Mouse (Mus musculus): Measurements from ENCODE around the gene Fgf23.

The Fgf23 gene

DNA sequence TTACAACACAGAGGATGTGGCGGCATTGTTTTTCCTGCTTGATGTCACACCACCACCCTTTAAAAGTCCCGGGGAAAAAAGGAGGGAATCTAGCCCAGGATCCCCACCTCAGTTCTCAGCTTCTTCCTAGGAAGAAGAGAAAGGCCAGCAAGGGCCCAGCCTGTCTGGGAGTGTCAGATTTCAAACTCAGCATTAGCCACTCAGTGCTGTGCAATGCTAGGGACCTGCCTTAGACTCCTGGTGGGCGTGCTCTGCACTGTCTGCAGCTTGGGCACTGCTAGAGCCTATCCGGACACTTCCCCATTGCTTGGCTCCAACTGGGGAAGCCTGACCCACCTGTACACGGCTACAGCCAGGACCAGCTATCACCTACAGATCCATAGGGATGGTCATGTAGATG, at the start of gene Fgf23:
TSS of gene Fgf23 (plus strand) at position 86 of the 400 bp plus-strand sequence.
- no peak for DNase-seq (ENCODE audit: low spot score in 2 of 2)

GRCm38 (mm10) chr6:127024836-127025235, 47.9 kb upstream of the Fgf23 start:
- DNase-seq (ENCODE audit: low spot score in 2 of 2), result no peak

GRCm38 (mm10) chr6:127034760-127035159, 37.9 kb upstream of the Fgf23 start:
- DNase-seq (ENCODE audit: low spot score in 2 of 2), result no peak

DNA sequence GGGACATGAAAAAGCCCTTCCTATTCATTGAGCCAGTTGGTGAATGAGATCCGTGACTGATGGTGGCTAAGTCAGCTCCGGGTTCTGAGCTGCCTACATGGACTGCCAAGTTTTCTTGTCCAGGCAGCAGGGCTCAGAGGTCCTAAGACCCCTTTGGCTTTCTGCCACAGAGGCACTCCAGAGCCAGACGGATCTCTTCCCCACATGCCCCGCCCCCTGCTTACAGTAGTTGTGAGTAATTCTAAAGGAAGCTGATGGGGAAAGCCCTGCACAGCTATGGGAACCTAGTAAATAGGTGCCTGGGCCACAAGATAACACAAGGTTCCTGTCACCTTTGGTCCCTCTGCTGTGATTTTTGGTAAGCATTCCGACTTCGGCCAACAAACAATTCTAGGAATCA, 27.8 kb upstream of the Fgf23 start:
- DNase-seq (ENCODE audit: low spot score in 2 of 2), result no peak

DNA sequence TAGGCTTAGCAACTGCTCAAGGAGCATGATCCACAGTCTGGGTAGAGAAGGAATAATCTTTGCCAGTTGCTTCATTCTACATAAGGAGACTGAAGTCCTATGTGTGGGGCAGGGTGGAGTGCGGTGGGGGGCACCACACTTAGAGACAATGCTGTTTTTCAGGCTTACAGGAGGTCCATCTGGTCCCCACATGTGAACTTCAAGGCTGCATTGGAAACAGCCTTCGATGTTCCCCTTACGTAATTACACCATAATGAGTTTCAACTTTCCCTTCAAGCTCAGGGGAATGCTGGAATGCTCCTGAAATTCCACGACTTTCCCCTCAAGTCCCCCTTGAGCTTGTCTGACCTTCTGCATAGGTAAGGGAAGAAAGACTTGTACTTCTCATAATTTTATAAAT, 21.9 kb upstream of the Fgf23 start:
- DNase-seq (ENCODE audit: low spot score in 2 of 2), result no peak

DNA sequence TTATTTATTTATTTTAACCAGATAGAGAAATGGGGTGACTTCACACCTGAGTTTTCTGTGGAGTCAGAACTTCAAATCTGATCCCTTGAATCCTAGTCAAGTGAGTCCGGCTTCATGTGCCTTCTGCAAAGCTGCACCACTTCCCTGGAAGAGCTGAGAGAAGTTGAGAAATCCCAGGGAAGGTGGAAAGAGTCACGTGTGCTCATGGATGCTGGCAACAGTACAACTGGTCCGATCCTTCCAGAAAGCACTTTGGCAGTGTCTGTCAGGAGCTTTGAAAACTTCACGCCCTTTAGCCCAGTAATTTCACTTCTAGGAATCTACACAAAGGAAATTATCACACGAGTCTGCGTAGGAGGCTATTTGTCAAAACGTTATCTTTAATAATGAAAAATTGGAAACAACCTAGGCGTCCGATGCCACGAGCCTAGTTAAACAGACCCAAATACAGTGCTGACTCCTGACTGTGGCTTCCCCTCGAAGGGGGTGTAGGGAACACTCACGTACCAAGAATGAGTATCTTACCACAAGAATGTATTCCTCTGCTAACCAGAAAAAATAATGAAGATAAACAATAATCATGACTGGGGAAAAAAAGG, 15.6 kb upstream of the Fgf23 start:
- DNase-seq (ENCODE audit: low spot score in 2 of 2), result no peak

DNA sequence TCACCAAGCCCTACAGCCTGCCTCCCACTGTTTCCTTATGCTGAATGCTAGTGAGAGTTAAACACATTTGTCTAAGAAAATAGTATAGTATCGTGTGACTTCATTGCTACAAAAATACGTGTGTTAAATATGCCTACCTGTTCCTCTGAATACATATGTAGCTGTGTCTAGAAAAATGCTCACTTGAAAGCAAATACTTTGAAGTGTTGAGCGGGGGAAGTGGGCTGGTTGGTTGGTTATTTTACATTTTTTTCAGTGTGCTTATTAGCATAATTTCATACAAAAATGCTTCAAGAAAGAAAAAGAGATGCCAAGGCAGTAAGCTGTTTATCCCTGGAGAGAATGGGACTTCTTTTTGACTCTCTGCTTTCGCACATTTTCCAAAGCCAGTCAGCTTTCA, 12.7 kb upstream of the Fgf23 start:
- no peak for DNase-seq (ENCODE audit: low spot score in 2 of 2)

GRCm38 (mm10) chr6:127063915-127064314, 8.8 kb upstream of the Fgf23 start:
- DNase-seq (ENCODE audit: low spot score in 2 of 2), result no peak

DNA sequence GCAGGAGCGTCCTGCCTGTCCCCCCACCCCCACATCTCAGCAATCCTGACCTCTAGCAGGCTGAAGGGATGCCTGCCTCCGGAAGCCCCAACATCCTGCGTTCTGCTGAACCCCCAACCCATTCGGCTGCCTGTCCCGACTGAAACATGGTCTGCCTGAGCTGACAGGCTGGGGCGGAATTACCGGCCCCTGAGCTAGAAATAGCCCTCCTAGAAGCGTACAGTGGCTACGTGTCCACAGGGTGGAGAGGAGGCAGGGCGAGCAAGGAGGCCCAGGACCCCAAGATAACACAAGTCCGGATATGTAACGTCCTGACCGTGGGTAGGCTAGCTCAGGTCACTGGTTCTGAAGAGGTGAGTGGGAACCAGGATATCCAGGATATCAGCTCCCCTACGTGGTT, 7.9 kb upstream of the Fgf23 start:
- no peak for DNase-seq (ENCODE audit: low spot score in 2 of 2)

DNA sequence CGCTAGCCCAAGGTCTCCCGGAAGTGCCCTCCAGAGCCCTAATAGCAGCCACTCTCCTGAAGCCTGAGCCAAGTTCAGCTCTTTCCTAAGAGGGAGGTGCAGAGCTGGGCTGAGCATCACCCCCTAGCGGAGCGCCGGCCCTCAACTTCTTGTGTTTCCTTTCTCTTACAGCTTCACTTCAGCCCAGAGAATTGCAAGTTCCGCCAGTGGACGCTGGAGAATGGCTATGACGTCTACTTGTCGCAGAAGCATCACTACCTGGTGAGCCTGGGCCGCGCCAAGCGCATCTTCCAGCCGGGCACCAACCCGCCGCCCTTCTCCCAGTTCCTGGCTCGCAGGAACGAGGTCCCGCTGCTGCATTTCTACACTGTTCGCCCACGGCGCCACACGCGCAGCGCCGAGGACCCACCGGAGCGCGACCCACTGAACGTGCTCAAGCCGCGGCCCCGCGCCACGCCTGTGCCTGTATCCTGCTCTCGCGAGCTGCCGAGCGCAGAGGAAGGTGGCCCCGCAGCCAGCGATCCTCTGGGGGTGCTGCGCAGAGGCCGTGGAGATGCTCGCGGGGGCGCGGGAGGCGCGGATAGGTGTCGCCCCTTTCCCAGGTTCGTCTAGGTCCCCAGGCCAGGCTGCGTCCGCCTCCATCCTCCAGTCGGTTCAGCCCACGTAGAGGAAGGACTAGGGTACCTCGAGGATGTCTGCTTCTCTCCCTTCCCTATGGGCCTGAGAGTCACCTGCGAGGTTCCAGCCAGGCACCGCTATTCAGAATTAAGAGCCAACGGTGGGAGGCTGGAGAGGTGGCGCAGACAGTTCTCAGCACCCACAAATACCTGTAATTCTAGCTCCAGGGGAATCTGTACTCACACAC, 7.4 kb downstream of the Fgf23 start:
- DNase-seq (ENCODE audit: low spot score in 2 of 2), result peak; percentile 56 to 72

GRCm38 (mm10) chr6:127081820-127082219, 9.1 kb downstream of the Fgf23 start:
- DNase-seq (ENCODE audit: low spot score in 2 of 2), result no peak

DNA sequence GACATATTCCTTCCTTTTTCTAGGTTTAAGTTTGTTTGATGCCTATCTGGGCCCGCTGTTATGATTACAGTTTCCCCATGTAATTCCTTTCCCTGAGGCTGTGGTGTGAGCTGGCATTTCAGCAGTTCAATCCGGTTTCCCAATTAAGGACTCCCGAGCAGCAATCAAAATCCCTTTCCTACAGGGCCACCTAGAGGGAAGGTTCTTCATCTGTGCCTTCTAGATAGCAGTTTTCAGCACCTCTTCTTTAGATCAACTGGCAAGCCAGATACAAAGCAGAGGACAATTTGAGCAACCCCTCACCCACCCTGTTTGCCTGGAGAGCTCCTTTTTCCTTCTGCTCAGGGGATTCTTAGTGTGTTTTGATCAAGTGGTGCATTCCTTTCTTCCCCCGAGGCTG, 14.0 kb downstream of the Fgf23 start:
- DNase-seq (ENCODE audit: low spot score in 2 of 2), result peak in 1 of 2 experiments; percentile 36

DNA sequence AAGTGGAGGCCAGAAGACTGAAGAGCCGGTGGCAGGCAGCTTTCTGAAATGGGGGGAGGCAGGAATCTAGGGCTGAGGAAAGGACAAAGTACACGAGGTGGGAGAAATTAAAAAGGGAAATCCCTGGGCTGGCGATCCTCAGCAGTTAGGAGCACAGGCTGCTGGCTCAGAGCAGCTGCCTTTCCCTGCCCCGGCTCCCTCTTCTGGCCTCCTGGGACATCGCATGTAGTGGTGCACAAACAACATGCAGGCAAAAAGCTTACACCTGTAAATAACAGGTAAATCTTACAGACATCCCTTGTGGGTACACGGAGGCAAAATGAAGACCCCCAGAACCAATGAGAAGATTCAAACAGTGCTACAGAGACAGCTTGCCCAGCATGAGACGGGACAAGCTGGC, 21.9 kb downstream of the Fgf23 start:
- no peak for DNase-seq (ENCODE audit: low spot score in 2 of 2)

DNA sequence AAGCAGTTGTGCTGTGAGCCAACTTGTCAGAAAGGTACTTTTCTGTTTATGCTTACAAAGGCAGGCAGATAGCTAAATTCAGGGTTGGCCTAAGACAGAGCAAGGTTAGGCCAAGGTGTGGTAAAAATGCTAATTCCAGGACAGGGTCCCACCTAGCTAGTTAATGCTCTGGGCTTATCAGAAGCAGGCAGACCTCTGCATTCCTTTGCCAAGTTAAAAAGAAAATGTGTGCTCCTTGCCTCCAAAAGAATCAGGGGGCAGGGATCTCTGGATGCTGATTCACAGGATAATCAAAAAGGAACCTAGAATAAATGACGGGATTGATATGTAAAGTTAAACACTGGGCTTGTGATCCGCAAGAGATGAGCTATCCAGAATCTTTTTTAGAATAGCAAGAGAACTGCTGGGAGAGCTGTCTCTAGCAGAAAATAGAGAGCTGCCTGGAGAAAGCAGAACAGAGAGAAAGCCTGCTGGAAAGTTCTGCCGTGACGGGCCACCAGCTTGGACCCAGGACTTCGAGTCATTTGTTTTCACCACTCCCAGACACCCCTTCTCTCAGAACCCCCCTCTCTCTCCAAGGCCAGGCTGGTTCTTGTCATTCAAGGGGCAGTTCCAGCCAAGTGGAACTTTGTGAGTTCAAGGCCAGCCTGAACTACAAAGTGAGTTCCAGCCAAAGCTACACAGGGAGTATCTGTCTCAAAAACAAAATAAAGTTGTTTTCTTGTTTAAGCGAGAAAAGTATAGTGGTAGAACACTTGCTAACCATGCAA, 31.0 kb downstream of the Fgf23 start:
- no peak for DNase-seq (ENCODE audit: low spot score in 2 of 2)

DNA sequence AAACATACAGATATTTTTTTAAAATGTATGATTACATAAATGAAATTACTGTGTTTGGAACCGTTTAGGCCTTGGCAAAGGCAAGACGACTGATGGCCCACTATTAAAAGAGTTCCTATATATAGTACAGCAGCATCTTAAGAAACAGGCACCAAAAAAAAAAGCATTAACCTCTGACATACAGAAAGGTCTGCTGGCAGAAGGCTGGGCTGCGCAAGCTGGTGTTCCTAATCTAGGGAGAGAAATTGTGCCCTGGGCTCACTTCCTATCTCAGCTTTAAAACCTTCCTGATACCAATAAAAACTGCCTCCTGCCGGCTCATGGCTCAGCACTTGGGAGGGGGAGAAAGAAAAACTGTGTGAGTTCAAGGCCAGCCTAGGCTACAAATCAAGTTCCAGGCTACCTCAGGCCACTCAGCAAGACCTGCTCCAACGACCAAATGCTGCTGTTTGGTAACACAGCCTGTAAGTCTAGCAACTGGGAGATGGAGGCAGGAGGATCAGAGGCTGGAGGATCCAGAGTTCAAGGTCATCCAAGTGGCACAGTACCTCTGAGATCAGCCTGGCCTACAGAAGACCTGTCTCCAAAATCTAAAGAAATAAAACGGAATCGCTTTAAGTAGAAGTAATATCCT, 31.8 kb downstream of the Fgf23 start:
- no peak for DNase-seq (ENCODE audit: low spot score in 2 of 2)

DNA sequence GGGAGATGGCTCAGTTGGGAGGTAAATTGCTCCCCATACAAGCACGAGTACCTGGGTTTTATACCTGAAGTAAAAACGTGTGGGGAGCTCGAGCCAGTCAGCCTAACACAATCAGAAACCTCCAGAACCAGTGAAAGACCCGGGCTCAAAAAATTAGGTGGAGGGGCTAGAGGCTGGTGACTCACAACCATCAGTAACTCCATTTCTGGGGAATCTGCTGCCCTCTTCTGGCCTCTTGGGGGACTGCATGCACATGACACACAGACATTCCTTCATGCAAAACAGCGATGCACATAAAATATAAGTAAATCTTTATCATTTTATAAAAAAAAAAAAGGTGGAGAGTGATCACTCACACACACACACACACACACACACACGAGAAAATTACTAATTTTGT, 32.4 kb downstream of the Fgf23 start:
- peak in 1 of 2 experiments; percentile 37 for DNase-seq (ENCODE audit: low spot score in 2 of 2)

- no peak for DNase-seq (ENCODE audit: low spot score in 2 of 2)
These were observed 33.5 kb downstream of the Fgf23 start for GRCm38 (mm10) chr6:127106189-127106588.

- no peak for DNase-seq (ENCODE audit: low spot score in 2 of 2)
These were observed 34.0 kb downstream of the Fgf23 start for GRCm38 (mm10) chr6:127106726-127107125.

- DNase-seq (ENCODE audit: low spot score in 2 of 2), result no peak
These were observed 34.7 kb downstream of the Fgf23 start for GRCm38 (mm10) chr6:127107413-127107812.

DNA sequence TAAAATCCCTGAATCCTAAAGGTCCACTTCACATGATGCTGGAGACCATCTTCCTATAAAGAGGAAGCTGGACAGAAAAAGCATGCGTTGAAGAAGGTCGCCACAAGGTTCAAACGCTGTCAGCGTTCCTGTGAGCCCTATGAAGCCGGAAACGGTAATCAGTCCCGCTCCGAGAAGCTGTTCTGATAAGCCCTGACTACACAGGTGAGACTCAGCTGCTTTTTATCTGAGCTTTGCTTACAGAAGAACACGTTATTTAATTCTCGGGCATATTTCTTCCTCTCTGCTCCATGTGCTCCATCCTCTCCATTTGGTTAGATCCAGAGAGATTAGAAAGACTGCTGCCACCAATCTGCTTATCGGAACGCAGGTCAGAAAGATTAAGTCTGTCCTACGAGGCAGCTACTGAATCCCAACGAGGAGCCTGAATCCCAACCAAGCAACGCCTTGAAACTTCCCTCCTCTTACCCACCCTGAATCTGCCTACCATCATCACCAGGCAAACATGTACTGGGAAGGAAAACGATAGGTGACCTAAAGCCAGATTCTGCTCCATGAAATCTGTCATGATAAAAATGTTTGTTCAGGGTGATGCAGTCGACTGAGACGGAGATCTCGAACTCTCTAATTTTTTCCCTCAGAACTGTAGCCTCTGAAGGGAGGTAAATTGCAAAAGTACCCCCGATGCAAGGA, 35.8 kb downstream of the Fgf23 start:
- DNase-seq (ENCODE audit: low spot score in 2 of 2), result no peak

GRCm38 (mm10) chr6:127109402-127109930, 36.8 kb downstream of the Fgf23 start, which contains the start of gene Tigar:
Gene Tigar, minus strand, starts transcription at chr6:127109557.
- DNase-seq (ENCODE audit: low spot score in 2 of 2), result peak; percentile 91 to 93
